Mouse (Mus musculus) CH12.LX (cell line): Measurements from ENCODE around the gene Cdk9. TPM values are rescaled to one million over a fixed set of nuclear protein-coding genes. Genes with fewer than 3 reads are reported as not detected.

Source experiments
- DNase-seq: peaks from one replicate; pipeline ENCODE4 v3.0.0-alpha.2; 2013; ENCODE audit errors: extremely low read depth
- H3K27ac ChIP-seq: 2 replicates; pipeline ENCODE4 v1.5.1; 2012; ENCODE audit warnings: low read depth, mild to moderate bottlenecking, control low read depth, moderate library complexity; ENCODE audit not compliant: insufficient read depth
- H3K27me3 ChIP-seq: replicated peaks from 2 replicates; pipeline ENCODE3; 2012; ENCODE audit warnings: inconsistent platforms
- H3K36me3 ChIP-seq, 2 experiments: replicated peaks in 1 of 2; 2 replicates each; pipeline versions ENCODE3 to v1.6.1; 2012; ENCODE audit warnings: inconsistent platforms in 1 of 2, low read length in 1 of 2, mild to moderate bottlenecking in 1 of 2, mixed read lengths in 1 of 2, moderate library complexity in 1 of 2; ENCODE audit not compliant: control insufficient read depth in 1 of 2, insufficient read depth in 1 of 2
- H3K4me1 ChIP-seq, 2 experiments: 2 replicates each; pipeline ENCODE4 v1.6.1; 2012; ENCODE audit warnings: inconsistent platforms in 1 of 2, moderate library complexity in 1 of 2; ENCODE audit not compliant: insufficient read depth in 2 of 2, control insufficient read depth in 1 of 2
- H3K4me2 ChIP-seq: 2 replicates; pipeline ENCODE4 v1.6.1; 2012; ENCODE audit warnings: low read depth, mild to moderate bottlenecking, control low read depth; ENCODE audit not compliant: poor library complexity, insufficient read depth, severe bottlenecking
- H3K4me3 ChIP-seq, 3 experiments: fragments of 150-350 bp in 1 of 3; sonication (generic) in 1 of 3; replicated peaks in 1 of 3; 2 replicates each; pipeline versions ENCODE3 to v1.5.1; 2011 to 2012; ENCODE audit warnings: low read depth in 2 of 3, low read length in 2 of 3, mild to moderate bottlenecking in 2 of 3, moderate library complexity in 2 of 3, control low read depth in 1 of 3, improper control_type of control experiment in 1 of 3, inconsistent platforms in 1 of 3, mixed read lengths in 1 of 3; ENCODE audit not compliant: poor library complexity in 1 of 3
- H3K79me2 ChIP-seq: replicated peaks from 2 replicates; pipeline ENCODE4 v1.6.1; 2012; ENCODE audit warnings: mild to moderate bottlenecking, moderate library complexity; ENCODE audit not compliant: control insufficient read depth, poor library complexity, insufficient read depth, severe bottlenecking; ENCODE audit errors: extremely low read depth
- H3K9ac ChIP-seq: 2 replicates; pipeline ENCODE4 v1.6.1; 2012; ENCODE audit warnings: low read depth, mild to moderate bottlenecking, control low read depth, moderate library complexity; ENCODE audit not compliant: insufficient read depth
- H3K9me3 ChIP-seq: replicated peaks from 2 replicates; pipeline ENCODE3; 2012; ENCODE audit warnings: low read length, inconsistent platforms, mixed read lengths
- CHD1 ChIP-seq: IDR thresholded peaks from 2 replicates; pipeline ENCODE4 v1.6.1; 2012; ENCODE audit warnings: low read depth, low read length, improper control_type of control experiment, inconsistent platforms
- CHD2 ChIP-seq: IDR thresholded peaks from 2 replicates; pipeline ENCODE4 v1.6.1; 2011; ENCODE audit warnings: low read length, improper control_type of control experiment
- ELF1 ChIP-seq: IDR thresholded peaks from 2 replicates; pipeline ENCODE4 v1.6.1; 2014; ENCODE audit warnings: low read depth, mild to moderate bottlenecking, inconsistent platforms, low read length, improper control_type of control experiment
- GABPA ChIP-seq: IDR thresholded peaks from 2 replicates; pipeline ENCODE4 v1.6.1; 2012; ENCODE audit warnings: low read depth, low read length, improper control_type of control experiment, inconsistent platforms; ENCODE audit not compliant: insufficient replicate concordance
- HCFC1 ChIP-seq: IDR thresholded peaks from 2 replicates; pipeline ENCODE4 v1.6.1; 2012; ENCODE audit warnings: low read depth, mild to moderate bottlenecking, inconsistent platforms, low read length, improper control_type of control experiment
- JUN ChIP-seq: IDR thresholded peaks from 2 replicates; pipeline ENCODE4 v1.6.1; 2011; ENCODE audit warnings: low read depth, mild to moderate bottlenecking, low read length, improper control_type of control experiment, moderate library complexity; ENCODE audit not compliant: insufficient read depth
- JUND ChIP-seq: conservative IDR thresholded peaks from 2 replicates; pipeline ENCODE4 v1.6.1; 2011; ENCODE audit warnings: low read depth, low read length, improper control_type of control experiment
- MAFK ChIP-seq: IDR thresholded peaks from 2 replicates; pipeline ENCODE4 v1.6.1; 2011; ENCODE audit warnings: low read length, improper control_type of control experiment; ENCODE audit not compliant: insufficient replicate concordance
- MAX ChIP-seq: IDR thresholded peaks from 2 replicates; pipeline ENCODE4 v1.6.1; 2011; ENCODE audit warnings: low read length, improper control_type of control experiment
- MYC ChIP-seq: IDR thresholded peaks from 2 replicates; pipeline ENCODE4 v1.6.1; 2011; ENCODE audit warnings: low read depth, mild to moderate bottlenecking, improper control_type of control experiment, low read length
- NELFE ChIP-seq: IDR thresholded peaks from 2 replicates; pipeline ENCODE4 v1.6.1; 2011; ENCODE audit warnings: low read depth, low read length, improper control_type of control experiment
- NRF1 ChIP-seq: IDR thresholded peaks from 2 replicates; pipeline ENCODE4 v1.6.1; 2014; ENCODE audit warnings: low read depth, mild to moderate bottlenecking, inconsistent platforms, low read length, improper control_type of control experiment, moderate library complexity
- POLR2A ChIP-seq: IDR thresholded peaks from 2 replicates; pipeline ENCODE4 v1.6.1; 2011; ENCODE audit warnings: low read depth, mild to moderate bottlenecking, improper control_type of control experiment, low read length
- POLR2AphosphoS2 ChIP-seq: IDR thresholded peaks from 2 replicates; pipeline ENCODE4 v1.6.1; 2011; ENCODE audit warnings: low read depth, low read length, improper control_type of control experiment
- RCOR1 ChIP-seq: conservative IDR thresholded peaks from 2 replicates; pipeline ENCODE4 v1.6.1; 2012; ENCODE audit warnings: low read depth, mild to moderate bottlenecking, inconsistent platforms, low read length, improper control_type of control experiment
- SIN3A ChIP-seq: IDR thresholded peaks from 2 replicates; pipeline ENCODE4 v1.6.1; 2012; ENCODE audit warnings: low read length, improper control_type of control experiment, inconsistent platforms
- TBP ChIP-seq: conservative IDR thresholded peaks from 2 replicates; pipeline ENCODE4 v1.6.1; 2011; ENCODE audit warnings: low read depth, low read length, improper control_type of control experiment
- TCF12 ChIP-seq: IDR thresholded peaks from 2 replicates; pipeline ENCODE4 v1.6.1; 2014; ENCODE audit warnings: low read depth, mild to moderate bottlenecking, inconsistent platforms, low read length, improper control_type of control experiment
- USF2 ChIP-seq: conservative IDR thresholded peaks from 2 replicates; pipeline ENCODE4 v1.6.1; 2011; ENCODE audit warnings: low read depth, low read length, improper control_type of control experiment
- ZC3H11A ChIP-seq: IDR thresholded peaks from 2 replicates; pipeline ENCODE4 v1.6.1; 2012; ENCODE audit warnings: low read depth, mild to moderate bottlenecking, inconsistent platforms, low read length, improper control_type of control experiment
- ZKSCAN1 ChIP-seq: IDR thresholded peaks from 2 replicates; pipeline ENCODE4 v1.6.1; 2012; ENCODE audit warnings: low read depth, inconsistent platforms, low read length, improper control_type of control experiment, borderline replicate concordance
- ZMIZ1 ChIP-seq: IDR thresholded peaks from 2 replicates; pipeline ENCODE4 v1.6.1; 2012; ENCODE audit warnings: low read depth, mild to moderate bottlenecking, inconsistent platforms, low read length, improper control_type of control experiment
- ZNF384 ChIP-seq: IDR thresholded peaks from 2 replicates; pipeline ENCODE4 v1.6.1; 2012; ENCODE audit warnings: low read depth, low read length, improper control_type of control experiment, inconsistent platforms
- dilution Hi-C: fragments of 300-500 bp; cut with MboI; formaldehyde crosslinking; loops from 2 replicates; pipeline ENCODE4 v1.14.3; 2020; ENCODE audit warnings: low sequenced_read_pairs; ENCODE audit not compliant: extremely low pct_unique_long_range_greater_than_20kb, extremely low pct_ligation_motif_present
- in situ Hi-C: fragments of 300-500 bp; cut with MboI; formaldehyde crosslinking; loops from 3 replicates; pipeline ENCODE4 v1.14.3; 2019; ENCODE audit warnings: low sequenced_read_pairs, low pct_ligation_motif_present, low pct_unique_long_range_greater_than_20kb, mixed read lengths
- polyA plus RNA-seq: library from polyadenylated mRNA; unstranded; fragments of >175 nt; gene quantifications from 2 replicates; pipeline ENCODE4 v1.2.1, GENCODE M21; 2012; ENCODE audit warnings: low read depth; ENCODE audit not compliant: insufficient read length
- total RNA-seq, 2 experiments: library from RNA; depleted of rRNA; stranded (reverse); fragments of 300-350 nt in 1 of 2; fragments of >200 nt in 1 of 2; gene quantifications; 2 replicates each; pipeline ENCODE4 v1.2.3; 2012 to 2014

Gene Cdk9
- total and polyA plus RNA-seq, 3 experiments, result 41.7 to 136 (median 73.7) TPM

- TF ChIP-seq CHD2 (no peak), HCFC1 (no peak), USF2 (no peak)
These were observed 23.5 kb downstream of the Cdk9 start (continued) for GRCm38 (mm10) chr2:32689420-32689819.

- H3K79me2 ChIP-seq, result peaks cover 2% of the 10 kb centered on the region; the same call in 1 of the 2 replicates
- H3K4me1 ChIP-seq, result peaks cover 9 to 23% of the 10 kb centered on the region in 2 experiments
- dilution Hi-C loops (no loop called here), in situ Hi-C loops (no loop called here)
- TF ChIP-seq JUN (no peak), HCFC1 (no peak), ZKSCAN1 (no peak), JUND (no peak)
- H3K9ac ChIP-seq, result no peak overlapping the region
- peaks cover 61 to 87% of the 10 kb centered on the region in 2 experiments for H3K36me3 ChIP-seq
- no peaks in the 10 kb centered on the region for H3K9me3 ChIP-seq
- H3K4me3 ChIP-seq, result no peak overlapping the region
- H3K4me2 ChIP-seq, result no peak overlapping the region
- no peaks in the 10 kb centered on the region for H3K27me3 ChIP-seq
- DNase-seq, result no peak
- H3K27ac ChIP-seq, result no peak overlapping the region
These were observed 25.3 kb downstream of the Cdk9 start for GRCm38 (mm10) chr2:32687562-32687961.

GRCm38 (mm10) chr2:32686640-32687039, 26.2 kb downstream of the Cdk9 start:
- in situ Hi-C loops, result no loop called here
- peaks cover 6 to 21% of the 10 kb centered on the region in 2 experiments; a peak in 2 of 4 replicates for H3K4me1 ChIP-seq
- no peak overlapping the region for H3K9ac ChIP-seq
- dilution Hi-C loops, result no loop called here
- no peak overlapping the region for H3K27ac ChIP-seq
- H3K79me2 ChIP-seq, result no peaks in the 10 kb centered on the region
- peaks cover 62 to 89% of the 10 kb centered on the region in 2 experiments for H3K36me3 ChIP-seq
- H3K9me3 ChIP-seq, result no peaks in the 10 kb centered on the region
- H3K27me3 ChIP-seq, result no peaks in the 10 kb centered on the region
- no peak for TF ChIP-seq NELFE
- TF ChIP-seq MYC, result no peak
- TF ChIP-seq TCF12, result no peak
- TF ChIP-seq RCOR1, result no peak
- TF ChIP-seq ZNF384, result no peak
- no peak for TF ChIP-seq NRF1
- TF ChIP-seq ZMIZ1, result no peak
- TF ChIP-seq GABPA, result no peak
- TF ChIP-seq POLR2A, result no peak
- no peak for TF ChIP-seq TBP
- no peak for TF ChIP-seq CHD1
- TF ChIP-seq ZC3H11A, result no peak
- TF ChIP-seq HCFC1, result no peak
- no peak for TF ChIP-seq ELF1
- TF ChIP-seq POLR2AphosphoS2, result no peak
- TF ChIP-seq MAFK, result no peak
- TF ChIP-seq MAX, result no peak
- TF ChIP-seq SIN3A, result no peak
- TF ChIP-seq, all 38 proteins: peak for 0
- Histone ChIP-seq H3K4me3 (no peak overlapping the region), H3K4me2 (no peak overlapping the region)
- DNase-seq, result no peak
